In the genomic region with DNA sequence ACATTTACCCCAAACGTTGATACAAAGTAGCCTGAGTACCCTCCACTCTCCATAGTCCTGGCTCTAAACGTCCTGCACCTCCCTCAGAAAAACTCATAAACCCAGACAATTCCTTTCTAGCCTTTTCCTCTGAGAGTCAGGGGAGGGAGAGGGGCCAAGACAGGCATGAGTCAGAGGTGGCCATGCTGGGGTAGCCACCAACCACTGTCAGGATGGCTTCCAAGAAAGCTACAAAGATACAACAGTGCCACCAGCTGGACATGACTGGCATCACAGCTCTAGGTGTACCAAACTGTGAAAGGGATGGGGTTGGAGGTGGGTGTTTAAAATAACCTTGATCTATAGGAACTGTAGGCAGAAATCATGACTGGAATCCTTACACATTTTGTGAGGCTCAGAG, we compare ENCODE assay signal across 8 mouse cellular contexts.
DNase-seq lines count a peak whose midpoint lies in the region; ATAC-seq and TF ChIP-seq lines count a peak whose summit lies in the region.

No protein-coding gene starts in this region.

- TF ChIP-seq POLR2A in cortical plate, adult 2 months (IDR thresholded peaks at IDR 0.05; ENCODE audit: extremely low read depth, insufficient read depth, low read length) = no peak

- H3K9ac ChIP-seq in forebrain, embryonic 11.5 days (ENCODE audit: low read length) = no peak overlapping the region
- no peak overlapping the region for H3K9ac ChIP-seq in forebrain, embryonic 15.5 days (replicated peaks)
- no peak overlapping the region for H3K9ac ChIP-seq in liver, postnatal 0 days (replicated peaks)

- intact Hi-C loops in heart, postnatal 10 days (cut with DNase I) = loop anchor here (2.0 to 10.0 kb wide), 4 partner anchors 81 to 199 kb away; a partner anchor contains a TSS

- WGBS in forebrain, embryonic 11.5 days = 59% methylated on average over 2 of the region's 2 CpGs
- WGBS in forebrain, embryonic 15.5 days = 51% methylated on average over 2 of the region's 2 CpGs
- WGBS in liver, postnatal 0 days (ENCODE audit: insufficient replicate concordance) = 65% methylated on average over 2 of the region's 2 CpGs

- no peaks in the 10 kb centered on the region for H3K27me3 ChIP-seq in forebrain, embryonic 11.5 days (ENCODE audit: control insufficient read depth, insufficient read depth, low read length)
- H3K27me3 ChIP-seq in forebrain, embryonic 15.5 days = no peaks in the 10 kb centered on the region
- no peaks in the 10 kb centered on the region for H3K27me3 ChIP-seq in liver, postnatal 0 days (ENCODE audit: insufficient read depth, low read length)

- no peaks in the 10 kb centered on the region for H3K36me3 ChIP-seq in forebrain, embryonic 11.5 days (ENCODE audit: control insufficient read depth, insufficient read depth, low read length)
- no peaks in the 10 kb centered on the region for H3K36me3 ChIP-seq in forebrain, embryonic 15.5 days
- peaks cover 55% of the 10 kb centered on the region for H3K36me3 ChIP-seq in liver, postnatal 0 days (replicated peaks; ENCODE audit: insufficient read depth, low read length)

- no peak overlapping the region for H3K4me3 ChIP-seq in forebrain, embryonic 11.5 days (ENCODE audit: low read depth, low read length)
- H3K4me3 ChIP-seq in forebrain, embryonic 15.5 days = no peak overlapping the region
- H3K4me3 ChIP-seq in cortical plate, adult 2 months (ENCODE audit: insufficient read depth, low read length) = no peak overlapping the region
- no peak overlapping the region for H3K4me3 ChIP-seq in liver, postnatal 0 days (ENCODE audit: low read depth, low read length)

- no peak for ATAC-seq in forebrain, embryonic 11.5 days (replicated peaks; ENCODE audit: low FRiP score)
- ATAC-seq in forebrain, embryonic 15.5 days (replicated peaks) = no peak
- no peak for ATAC-seq in liver, postnatal 0 days

- TF ChIP-seq EP300 in liver, postnatal 0 days (IDR thresholded peaks at IDR 0.05; ENCODE audit: low read depth) = no peak

- peak; percentile 76 for TF ChIP-seq CTCF in cortical plate, adult 2 months (IDR thresholded peaks at IDR 0.05; ENCODE audit: extremely low read depth, insufficient read depth, low read length)
- TF ChIP-seq CTCF in liver, postnatal 0 days (IDR thresholded peaks at IDR 0.05; ENCODE audit: low read depth) = peak; percentile 88

- no peak overlapping the region for H3K27ac ChIP-seq in forebrain, embryonic 11.5 days (ENCODE audit: low read depth, low read length)
- H3K27ac ChIP-seq in forebrain, embryonic 15.5 days (replicated peaks) = no peak overlapping the region
- H3K27ac ChIP-seq in cortical plate, adult 2 months (ENCODE audit: insufficient read depth, low read length) = no peak overlapping the region
- no peak overlapping the region for H3K27ac ChIP-seq in liver, postnatal 0 days (ENCODE audit: low read depth)

- H3K4me1 ChIP-seq in forebrain, embryonic 11.5 days (replicated peaks; ENCODE audit: control insufficient read depth, insufficient read depth, low read length) = peaks cover 7% of the 10 kb centered on the region
- no peaks in the 10 kb centered on the region for H3K4me1 ChIP-seq in forebrain, embryonic 15.5 days
- H3K4me1 ChIP-seq in cortical plate, adult 2 months (ENCODE audit: control insufficient read depth, insufficient read depth, low read length) = peaks cover 4% of the 10 kb centered on the region; the same call in 1 of the 2 replicates
- H3K4me1 ChIP-seq in liver, postnatal 0 days (ENCODE audit: insufficient read depth) = peaks cover 32% of the 10 kb centered on the region

- H3K9me3 ChIP-seq in forebrain, embryonic 11.5 days (ENCODE audit: control insufficient read depth, low read length) = no peaks in the 10 kb centered on the region
- no peaks in the 10 kb centered on the region for H3K9me3 ChIP-seq in forebrain, embryonic 15.5 days
- no peaks in the 10 kb centered on the region for H3K9me3 ChIP-seq in liver, postnatal 0 days (ENCODE audit: low read length)

- peak; percentile 73 for DNase-seq in forebrain, embryonic 11.5 days (ENCODE audit: low spot score)
- DNase-seq in urinary bladder, postnatal 14 days (ENCODE audit: low spot score) = peak; percentile 80
- no peak for DNase-seq in urinary bladder, adult 2 months (ENCODE audit: low spot score)
- DNase-seq in heart, postnatal 10 days = peak; percentile 85 to 88
- DNase-seq in liver, postnatal 0 days = peak; percentile 72
- peak; percentile 59 for DNase-seq in right cerebral cortex, postnatal 4 days

- no peak overlapping the region for H3K4me2 ChIP-seq in forebrain, embryonic 11.5 days (ENCODE audit: low read depth, low read length, severe bottlenecking)
- H3K4me2 ChIP-seq in forebrain, embryonic 15.5 days (replicated peaks) = no peak overlapping the region
- no peak overlapping the region for H3K4me2 ChIP-seq in liver, postnatal 0 days (ENCODE audit: low read depth, low read length)
